Mouse (Mus musculus): ENCODE data around the gene Xirp2.

Xirp2 gene

DNA sequence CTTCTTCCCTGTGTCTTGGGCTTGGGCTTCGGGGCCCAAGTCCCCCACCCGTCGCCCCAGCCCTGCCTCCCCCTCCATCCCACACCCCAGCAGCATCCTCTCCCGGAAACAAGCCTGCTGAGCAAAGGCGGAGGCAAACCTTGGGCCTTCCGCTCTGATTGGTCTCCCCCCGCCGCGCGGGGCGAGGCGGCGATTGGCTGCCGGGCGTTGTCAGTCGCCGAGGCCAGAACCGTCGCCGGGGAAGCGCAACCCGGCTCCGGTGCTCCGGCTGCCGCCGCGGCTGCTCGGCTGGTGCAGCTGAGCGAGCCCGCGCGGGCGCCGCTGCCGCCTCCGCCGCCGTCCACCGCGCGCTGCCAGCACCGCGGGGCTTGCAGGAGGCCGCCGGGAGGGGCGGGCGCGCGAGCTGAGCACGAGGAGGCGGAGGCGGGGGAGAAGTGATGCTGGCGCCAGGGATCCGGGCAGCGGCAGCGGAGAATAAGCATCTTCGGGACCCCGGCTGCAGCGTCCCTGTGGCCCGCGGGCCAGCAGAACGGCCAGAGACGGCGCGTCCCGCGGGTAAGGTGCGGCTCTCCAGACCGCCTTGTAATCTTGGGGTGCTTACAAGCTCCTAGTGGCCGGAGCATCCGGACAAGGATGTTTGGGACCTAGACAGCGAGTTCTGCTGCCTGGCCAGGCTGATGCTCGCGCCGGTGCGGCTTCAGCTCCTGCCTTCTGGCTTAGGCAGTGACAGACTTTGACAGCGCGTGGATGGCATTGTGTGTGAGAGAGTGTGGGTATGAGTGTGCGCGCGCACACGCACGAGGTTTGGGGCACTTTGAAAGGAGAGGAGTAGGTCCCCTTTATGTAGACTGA is 119.9 kb downstream of the Xirp2 start, which contains the start of gene B3galt1:
Gene B3galt1 (plus strand): TSS at position 392 of the 852 bp plus-strand sequence.
- DNase-seq, result peak; percentile 95

DNA sequence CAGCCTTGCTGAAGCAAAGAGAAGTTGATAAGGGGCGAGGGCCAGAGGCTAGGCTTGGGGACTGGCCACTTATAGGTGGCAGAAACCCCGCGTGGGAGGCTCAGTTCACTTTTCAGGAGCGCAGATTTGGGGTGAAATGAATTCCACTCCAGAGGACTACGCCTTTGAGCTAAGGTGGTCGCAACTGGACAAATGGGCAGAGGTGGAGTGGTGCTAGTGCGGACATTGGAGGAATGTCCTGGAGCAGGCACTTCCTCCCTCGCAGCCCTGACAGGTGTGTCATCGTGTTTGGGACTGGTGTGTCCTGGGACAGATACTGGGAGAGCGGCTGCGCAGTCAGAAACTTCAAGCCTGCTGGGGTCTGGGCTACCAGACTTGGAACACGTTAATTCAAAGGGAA is 120.8 kb downstream of the Xirp2 start:
- no peak for DNase-seq

DNA sequence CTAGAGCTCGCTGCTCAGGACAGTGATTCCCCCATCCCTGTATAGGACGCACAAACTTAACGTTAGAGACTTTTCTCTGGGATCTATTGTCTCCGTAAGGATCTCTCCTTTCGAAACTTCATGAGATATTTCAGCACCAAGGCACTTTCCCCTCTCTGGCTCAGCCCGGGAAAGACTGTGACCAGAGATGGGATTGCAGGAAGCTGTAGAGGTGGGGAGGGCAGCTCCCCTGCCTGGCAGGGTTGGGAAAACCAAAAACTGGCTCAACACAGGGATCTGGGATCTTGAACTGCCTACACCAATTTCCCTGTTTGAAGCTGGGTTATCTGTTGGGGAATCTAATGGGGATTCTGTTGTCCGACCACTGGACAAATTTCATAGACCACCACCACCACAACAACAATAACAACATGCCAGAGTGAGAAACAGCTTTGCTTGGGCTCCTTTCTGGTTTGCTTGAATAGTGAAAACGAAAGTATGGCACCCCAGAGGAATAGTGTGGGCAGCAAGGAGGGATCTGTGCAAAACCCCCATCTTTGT is 121.4 kb downstream of the Xirp2 start:
- peak; percentile 28 for DNase-seq
